Mouse (Mus musculus): ENCODE measurements around the gene Cerkl. TPM values are rescaled to one million over a fixed set of nuclear protein-coding genes. Genes with fewer than 3 reads are reported as not detected.

Gene Cerkl
- 10.0 TPM in 1 of 2 replicates, not detected in the other for total RNA-seq (2015; ENCODE audit: low replicate concordance)
- total RNA-seq (2017; ENCODE audit: low replicate concordance) = 19.4 TPM in 2 replicates

DNA sequence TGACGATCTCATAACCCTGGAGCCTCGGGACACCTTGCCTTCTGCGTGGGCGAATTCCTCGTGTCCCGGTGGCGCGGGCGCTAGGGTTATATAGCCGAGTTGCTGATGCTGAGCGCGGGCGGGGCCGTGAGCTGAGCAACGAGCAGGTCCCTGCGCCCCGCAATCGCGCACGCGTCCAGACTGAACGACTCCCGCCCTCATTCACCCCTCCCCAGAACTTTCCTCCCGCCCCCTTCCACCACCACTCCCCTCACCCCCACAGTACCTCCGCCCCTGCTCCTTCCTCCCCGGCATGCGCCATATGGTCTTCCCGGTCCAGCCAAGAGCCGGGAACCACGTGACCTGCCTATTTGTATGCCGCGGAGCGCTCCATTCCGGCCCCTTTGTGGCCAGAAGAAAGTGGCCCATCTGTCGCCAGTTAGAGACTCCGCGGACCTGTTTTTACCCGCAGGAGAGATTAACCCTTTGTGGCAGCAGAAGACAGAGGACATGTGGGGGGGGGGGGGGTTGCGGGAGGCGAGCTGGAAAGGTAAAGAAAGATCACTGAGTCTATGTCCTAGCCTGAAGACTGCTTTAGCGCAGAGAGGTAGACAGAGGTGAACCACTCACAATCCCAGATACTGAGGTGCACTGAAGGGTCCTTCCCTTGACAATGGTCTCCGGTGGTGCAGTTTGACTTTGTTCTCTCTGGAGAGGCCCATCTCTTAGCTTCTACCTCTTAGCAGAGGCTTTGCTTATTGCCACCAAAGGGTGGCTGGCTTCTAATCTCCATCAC, at the start of gene Cerkl, which contains the start of gene Neurod1:
Gene Cerkl, minus strand, starts transcription at position 211 of the 775 bp plus-strand sequence.
Gene Neurod1, minus strand, starts transcription at position 177 of the 775 bp plus-strand sequence.
- no peak for ATAC-seq (replicated peaks; ENCODE audit: low FRiP score, poor library complexity, severe bottlenecking)

GRCm38 (mm10) chr2:79498990-79499755, 42.6 kb upstream of the Cerkl start:
- ATAC-seq (replicated peaks; ENCODE audit: low FRiP score, poor library complexity, severe bottlenecking) = no peak

GRCm38 (mm10) chr2:79485127-79485526, 28.5 kb upstream of the Cerkl start:
- no peak for ATAC-seq (replicated peaks; ENCODE audit: low FRiP score, poor library complexity, severe bottlenecking)

- ATAC-seq (replicated peaks; ENCODE audit: low FRiP score, poor library complexity, severe bottlenecking) = no peak
These were observed 25.9 kb upstream of the Cerkl start for GRCm38 (mm10) chr2:79482511-79482910.

- ATAC-seq (replicated peaks; ENCODE audit: low FRiP score, poor library complexity, severe bottlenecking) = no peak
These were observed 5.8 kb upstream of the Cerkl start for GRCm38 (mm10) chr2:79462411-79462810.

- no peak for ATAC-seq (replicated peaks; ENCODE audit: low FRiP score, poor library complexity, severe bottlenecking)
These were observed 5.3 kb upstream of the Cerkl start for GRCm38 (mm10) chr2:79461861-79462260.

DNA sequence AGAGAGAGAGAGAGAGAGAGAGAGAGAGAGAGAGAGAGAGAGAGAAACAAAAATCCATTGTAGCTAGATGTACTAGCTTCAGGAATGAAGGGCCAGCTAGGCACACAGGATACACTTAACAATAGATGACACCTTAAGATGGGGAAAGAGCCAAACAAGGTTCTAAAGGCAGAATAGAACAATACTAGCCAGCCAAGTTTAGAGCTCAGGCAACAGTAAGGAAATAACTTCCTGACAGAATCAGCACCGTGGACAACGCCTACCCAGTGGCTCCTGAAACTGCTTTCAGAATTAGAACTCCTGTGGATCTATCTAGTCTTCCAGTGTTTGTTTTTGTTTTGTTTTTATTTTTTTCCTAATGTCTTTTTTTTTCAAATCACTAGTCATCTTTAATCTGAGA, 4.0 kb upstream of the Cerkl start:
- no peak for ATAC-seq (replicated peaks; ENCODE audit: low FRiP score, poor library complexity, severe bottlenecking)

DNA sequence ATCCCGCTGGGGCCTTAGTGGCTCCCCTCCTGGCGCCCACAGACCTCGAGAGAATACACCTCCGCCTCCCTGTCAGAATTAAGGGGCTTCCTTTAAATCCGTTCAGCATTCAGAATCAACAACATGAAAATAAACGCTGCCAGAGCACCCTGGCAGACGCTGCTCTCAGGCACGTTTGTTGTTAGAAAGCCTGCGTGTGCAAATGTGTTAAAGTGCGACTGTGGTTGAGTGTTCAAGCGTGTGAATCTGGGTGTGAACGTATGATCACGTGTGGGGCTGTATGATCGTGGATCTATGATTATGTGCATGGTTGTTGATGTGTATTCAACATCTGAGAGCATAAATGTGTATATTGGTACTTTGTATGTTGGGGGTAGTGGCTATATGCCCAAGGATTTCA, 3.5 kb upstream of the Cerkl start:
- ATAC-seq (replicated peaks; ENCODE audit: low FRiP score, poor library complexity, severe bottlenecking) = no peak

DNA sequence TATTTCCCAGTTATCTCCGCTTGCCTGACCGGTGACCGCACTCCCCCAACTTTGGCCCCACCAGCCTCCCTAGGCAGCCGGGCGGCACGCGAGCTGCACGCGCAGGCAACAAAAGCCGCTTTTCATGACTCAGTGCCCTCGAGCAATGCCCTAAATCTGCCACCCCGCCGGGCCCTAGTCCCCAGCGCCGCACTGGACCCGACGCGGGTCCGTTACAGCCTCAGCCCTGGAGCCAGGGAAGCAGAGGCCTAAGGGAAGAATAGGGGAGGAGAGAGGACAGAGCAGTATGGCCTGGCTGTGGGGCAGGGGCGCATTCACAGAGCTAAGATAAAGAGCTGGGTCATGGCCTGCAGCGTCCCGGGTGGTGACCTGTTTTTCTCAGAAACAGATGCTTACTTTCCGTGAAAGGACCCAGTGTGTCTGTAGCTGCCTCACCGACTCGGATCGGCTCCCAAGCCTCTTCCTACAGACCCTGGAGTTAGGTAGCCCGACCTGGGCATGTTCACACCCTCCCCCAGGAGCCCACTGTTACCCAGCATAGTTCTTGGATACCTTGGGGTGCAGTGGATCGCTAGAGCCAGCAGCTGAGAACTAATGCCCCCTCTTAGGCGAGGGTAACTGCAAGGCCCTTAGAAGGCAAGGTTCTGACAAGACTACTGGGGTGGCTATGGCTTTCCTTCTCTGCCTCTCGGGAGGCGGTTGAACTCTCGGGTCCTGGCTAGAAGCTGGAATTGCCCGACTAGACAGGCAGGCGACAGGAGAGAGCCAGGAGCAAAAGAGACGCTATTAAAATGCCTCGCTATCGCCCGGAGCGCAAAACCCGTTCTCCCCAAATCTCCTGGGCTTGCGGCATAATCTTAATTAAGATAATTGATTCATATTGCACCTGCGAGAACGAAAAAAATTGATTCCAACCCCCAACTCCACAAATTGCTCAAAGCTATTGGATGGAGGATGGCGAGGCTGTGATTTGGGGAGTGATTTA, 2.8 kb upstream of the Cerkl start:
- ATAC-seq (replicated peaks; ENCODE audit: low FRiP score, poor library complexity, severe bottlenecking) = no peak

DNA sequence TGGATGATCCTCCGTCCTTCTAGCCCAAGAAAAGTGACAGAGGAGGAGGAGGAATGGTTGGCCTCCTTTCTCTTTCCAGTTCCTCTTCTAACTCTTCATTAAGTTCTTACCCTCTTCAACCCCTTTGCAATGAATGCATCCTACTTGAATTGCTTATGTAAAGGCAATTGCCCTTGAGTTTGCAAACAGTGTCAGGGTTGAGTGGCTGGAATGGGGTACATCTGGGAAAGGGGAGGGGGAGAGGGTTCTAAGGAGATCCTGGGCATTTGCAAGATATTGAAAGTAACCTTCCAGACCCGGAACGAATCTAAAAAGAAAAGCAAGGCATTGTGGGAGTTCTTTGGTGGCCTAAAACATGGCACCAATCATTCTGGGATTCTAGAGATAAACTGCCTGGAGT, 1.3 kb upstream of the Cerkl start:
- ATAC-seq (replicated peaks; ENCODE audit: low FRiP score, poor library complexity, severe bottlenecking) = no peak

DNA sequence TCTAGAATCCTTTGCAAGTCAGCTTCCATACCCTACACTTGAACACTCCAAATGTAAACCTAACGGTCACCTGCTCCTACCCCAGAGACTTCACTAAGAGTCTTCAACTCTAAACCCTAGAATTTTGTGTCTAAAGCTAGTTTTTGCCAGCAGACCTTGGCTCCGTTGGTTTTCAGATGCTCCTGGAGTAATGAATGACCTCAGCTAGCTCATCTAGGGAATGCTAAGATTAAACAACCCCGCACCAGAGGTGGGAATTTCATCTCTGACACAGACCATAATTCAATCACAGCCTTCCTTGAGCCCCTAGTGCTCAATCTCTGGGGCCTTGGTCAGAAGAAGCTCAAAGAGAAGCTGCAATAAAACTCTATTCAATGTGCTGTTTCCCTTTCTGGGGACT, 849 bp upstream of the Cerkl start:
- ATAC-seq (replicated peaks; ENCODE audit: low FRiP score, poor library complexity, severe bottlenecking) = no peak

DNA sequence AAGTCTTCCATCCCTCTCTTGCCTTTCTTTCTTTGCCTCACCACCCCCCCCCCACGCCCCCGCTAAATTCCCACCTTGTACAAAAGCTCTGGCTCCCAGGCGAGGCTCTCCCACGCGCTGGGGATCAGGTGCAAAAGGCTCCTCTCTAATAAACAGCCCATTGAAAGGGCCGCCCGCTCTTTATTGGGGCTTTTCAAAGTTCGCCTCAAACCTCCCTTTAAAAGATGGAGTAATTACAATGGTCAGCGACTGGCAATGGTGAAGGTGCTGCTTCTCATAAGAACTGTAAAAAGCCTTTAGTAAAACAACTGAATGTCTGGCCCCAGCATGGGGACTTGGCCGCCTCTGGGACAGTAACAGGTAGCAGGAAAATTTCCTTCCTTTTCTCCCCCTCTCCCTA, 939 bp downstream of the Cerkl start:
- ATAC-seq (replicated peaks; ENCODE audit: low FRiP score, poor library complexity, severe bottlenecking) = no peak

- no peak for ATAC-seq (replicated peaks; ENCODE audit: low FRiP score, poor library complexity, severe bottlenecking)
These were observed 1.7 kb downstream of the Cerkl start for GRCm38 (mm10) chr2:79454786-79455446.

DNA sequence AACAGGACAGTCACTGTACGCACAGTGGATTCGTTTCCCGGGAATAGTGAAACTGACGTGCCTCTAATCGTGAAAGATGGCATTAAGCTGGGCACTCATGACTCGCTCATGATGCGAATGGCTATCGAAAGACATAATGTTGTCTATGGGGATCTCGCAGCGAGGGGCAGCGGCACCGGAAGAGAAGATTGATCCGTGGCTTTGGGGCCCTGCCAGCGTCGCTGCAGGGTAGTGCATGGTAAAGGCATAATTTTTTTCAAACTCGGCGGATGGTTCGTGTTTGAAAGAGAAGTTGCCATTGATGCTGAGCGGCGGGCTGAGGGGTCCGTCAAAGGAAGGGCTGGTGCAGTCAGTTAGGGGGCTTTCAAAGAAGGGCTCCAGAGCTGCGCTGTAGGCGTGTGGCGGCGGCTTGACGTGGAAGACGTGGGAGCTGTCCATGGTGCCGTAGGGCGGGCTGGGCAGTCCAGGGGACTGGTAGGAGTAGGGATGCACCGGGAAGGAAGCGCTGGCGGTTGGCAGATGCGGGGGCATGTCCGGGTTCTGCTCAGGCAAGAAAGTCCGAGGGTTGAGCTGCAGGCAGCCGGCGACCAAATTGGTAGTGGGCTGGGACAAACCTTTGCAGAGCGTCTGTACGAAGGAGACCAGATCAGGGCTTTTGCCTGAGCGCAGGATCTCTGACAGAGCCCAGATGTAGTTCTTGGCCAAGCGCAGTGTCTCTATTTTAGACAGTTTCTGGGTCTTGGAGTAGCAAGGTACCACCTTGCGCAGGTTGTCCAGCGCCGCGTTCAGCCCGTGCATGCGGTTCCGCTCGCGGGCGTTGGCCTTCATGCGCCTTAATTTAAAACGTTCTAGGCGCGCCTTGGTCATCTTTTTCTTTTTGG, 2.4 kb downstream of the Cerkl start:
- no peak for ATAC-seq (replicated peaks; ENCODE audit: low FRiP score, poor library complexity, severe bottlenecking)

- no peak for ATAC-seq (replicated peaks; ENCODE audit: low FRiP score, poor library complexity, severe bottlenecking)
These were observed 5.1 kb downstream of the Cerkl start for GRCm38 (mm10) chr2:79451438-79451837.

- ATAC-seq (replicated peaks; ENCODE audit: low FRiP score, poor library complexity, severe bottlenecking) = no peak
These were observed 5.7 kb downstream of the Cerkl start for GRCm38 (mm10) chr2:79450684-79451394.

GRCm38 (mm10) chr2:79449371-79449770, 7.2 kb downstream of the Cerkl start:
- no peak for ATAC-seq (replicated peaks; ENCODE audit: low FRiP score, poor library complexity, severe bottlenecking)

GRCm38 (mm10) chr2:79447198-79447597, 9.4 kb downstream of the Cerkl start:
- no peak for ATAC-seq (replicated peaks; ENCODE audit: low FRiP score, poor library complexity, severe bottlenecking)
